Mouse (Mus musculus) heart, adult 18-20 months (tissue): ENCODE results near the gene Ajuba. TPM values are rescaled to one million over a fixed set of nuclear protein-coding genes. Genes with fewer than 3 reads are reported as not detected.

ENCODE experiments used
- DNase-seq, 2 experiments: peaks; one replicate each; pipeline ENCODE4 v3.0.0; 2021 to 2022; ENCODE audit warnings: mixed read lengths in 1 of 2
- total RNA-seq, 2 experiments: library from RNA; stranded (reverse); gene quantifications; 2 replicates each; pipeline ENCODE4 v1.2.3; 2021

The Ajuba gene
- total RNA-seq, 2 experiments from 2014 or later: 3.7 to 3.9 TPM

DNA sequence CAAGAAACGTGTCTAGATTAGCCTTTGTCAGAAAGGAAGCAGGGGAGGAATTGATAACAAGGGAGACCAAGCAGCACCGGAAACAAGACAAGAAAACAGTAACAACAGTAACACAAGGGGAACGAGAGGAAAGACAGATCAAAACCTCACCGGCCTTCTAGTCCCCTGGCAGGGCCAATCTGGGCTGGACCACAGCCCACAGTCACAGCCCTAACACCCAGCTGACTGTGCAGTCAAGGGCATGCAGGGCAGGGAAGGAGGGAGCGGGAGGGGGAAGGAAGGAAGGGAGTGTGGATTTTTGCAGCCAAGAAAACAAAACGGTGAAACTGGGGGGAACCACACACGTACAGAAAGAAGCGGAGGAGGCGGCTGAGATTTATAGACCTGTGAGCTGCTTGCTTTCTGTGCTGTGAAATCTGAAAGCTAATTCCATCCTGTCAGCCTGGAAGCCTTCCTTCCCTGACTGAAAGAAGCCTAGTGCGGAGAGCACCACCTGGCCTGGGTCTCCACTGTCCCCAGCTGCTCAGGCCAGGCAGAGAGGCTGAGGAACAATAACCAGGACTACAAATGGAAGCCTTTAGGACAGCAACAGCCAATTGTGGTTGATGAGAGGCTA is 15.1 kb upstream of the Ajuba start:
- DNase-seq: peak; percentile 65 to 76

DNA sequence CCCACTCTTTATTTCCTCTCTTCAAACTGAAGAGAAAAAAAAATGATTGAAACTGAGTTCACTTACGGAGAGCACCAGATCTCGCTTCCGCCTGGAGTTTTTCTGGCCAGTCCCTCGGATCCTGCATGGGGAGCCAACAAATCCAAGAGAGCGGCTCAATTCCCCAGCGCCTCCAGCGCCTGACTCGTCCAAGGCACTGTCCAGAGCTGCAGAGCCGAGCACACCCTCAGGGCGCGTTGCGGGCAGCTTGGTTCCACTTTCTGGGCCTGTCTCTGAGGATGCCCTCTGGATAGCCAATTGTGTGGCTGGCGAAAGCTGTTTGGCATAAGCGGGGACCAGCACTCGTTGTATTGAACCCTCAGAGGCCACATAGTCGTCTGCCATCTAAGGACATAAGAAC is 13.7 kb upstream of the Ajuba start:
- no peak for DNase-seq

DNA sequence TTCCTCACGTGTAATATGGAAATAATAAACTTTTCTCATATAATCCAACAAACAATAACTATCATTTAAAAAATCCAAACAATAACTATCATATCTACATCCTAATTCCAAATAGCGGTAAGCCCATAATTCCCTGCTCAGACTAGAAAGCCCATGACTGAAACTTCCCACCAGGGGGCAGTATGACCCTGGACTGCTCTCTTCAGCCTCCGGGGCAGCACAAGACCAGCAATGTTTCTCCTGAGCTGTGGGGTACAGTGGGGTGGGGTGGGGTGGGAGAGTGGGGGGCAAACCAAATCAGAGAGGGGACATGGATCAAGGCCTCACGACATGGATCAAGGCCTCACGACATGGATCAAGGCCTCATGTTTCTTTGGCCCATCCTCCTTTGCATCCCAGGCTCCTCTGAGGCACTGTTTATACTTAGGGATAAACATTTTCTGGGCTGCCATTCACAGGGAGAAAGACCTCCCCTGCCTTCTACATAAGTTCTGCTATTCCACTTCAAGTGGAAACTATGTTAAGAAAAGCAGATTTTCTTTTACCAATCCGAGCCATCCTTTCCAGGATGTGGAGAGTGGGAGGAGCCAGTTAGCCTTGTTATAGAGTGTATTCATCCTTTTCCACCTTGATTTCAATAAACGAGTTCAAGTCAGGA is 6.5 kb upstream of the Ajuba start:
- peak; percentile 65 to 80 for DNase-seq

DNA sequence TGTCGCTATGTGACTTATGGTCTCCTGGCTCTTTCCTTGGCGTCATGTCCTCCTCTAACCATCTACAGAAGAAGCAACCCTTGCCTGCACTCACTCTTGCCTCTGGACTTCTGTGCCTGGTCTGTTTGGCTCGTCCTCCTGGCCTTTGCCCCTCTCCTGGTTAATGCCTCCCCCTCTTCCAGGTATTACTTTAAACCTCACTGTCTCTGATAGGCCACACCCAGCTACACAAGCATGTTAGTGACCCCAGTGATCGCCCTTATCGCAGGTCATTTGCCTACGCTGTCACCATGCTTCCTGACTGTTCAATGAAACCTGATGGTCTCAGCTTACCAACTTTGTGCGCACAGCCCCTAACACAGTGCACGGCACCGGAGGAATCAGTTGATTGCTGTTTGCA is 5.2 kb upstream of the Ajuba start:
- no peak for DNase-seq

DNA sequence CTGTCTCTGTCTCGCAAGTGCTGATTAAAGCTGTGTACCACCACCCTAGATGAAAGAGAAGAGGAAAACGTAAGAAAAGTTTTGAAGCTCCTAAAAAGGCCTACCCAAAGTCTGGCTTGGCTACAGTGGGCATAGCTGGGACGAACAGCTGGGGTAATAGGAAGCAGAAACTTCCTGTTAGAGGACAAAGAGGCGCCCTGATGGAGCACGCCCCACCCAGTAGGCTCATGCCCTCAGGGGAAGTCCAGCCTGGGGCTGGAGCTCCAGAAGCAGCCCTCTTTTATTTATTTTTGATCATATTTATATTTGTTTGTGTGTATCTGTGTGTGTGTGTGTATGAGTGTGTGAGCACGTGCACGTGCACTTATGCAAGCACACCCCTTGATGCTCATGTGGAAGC is 2.3 kb upstream of the Ajuba start:
- peak in 1 of 2 experiments; percentile 48 for DNase-seq

DNA sequence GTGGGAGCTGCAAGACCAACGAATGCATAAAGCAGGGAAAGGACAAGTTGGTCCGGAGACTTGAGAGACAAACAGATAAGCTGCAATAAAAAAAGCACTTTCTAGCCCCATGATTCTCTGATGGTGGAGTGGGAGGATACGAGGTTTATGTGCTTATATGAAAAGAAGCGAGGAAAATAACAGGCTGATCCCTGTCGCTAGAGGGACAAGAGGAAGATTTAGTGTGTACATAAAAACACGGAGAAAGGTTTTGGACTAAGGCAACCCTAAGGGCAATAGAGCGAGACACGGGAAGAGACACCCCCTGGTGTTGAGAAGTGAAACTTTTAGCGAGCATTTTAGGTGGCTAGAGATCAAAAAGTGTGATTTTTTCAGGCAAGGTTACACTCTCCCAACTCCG is 705 bp upstream of the Ajuba start:
- peak in 1 of 2 experiments; percentile 60 for DNase-seq

DNA sequence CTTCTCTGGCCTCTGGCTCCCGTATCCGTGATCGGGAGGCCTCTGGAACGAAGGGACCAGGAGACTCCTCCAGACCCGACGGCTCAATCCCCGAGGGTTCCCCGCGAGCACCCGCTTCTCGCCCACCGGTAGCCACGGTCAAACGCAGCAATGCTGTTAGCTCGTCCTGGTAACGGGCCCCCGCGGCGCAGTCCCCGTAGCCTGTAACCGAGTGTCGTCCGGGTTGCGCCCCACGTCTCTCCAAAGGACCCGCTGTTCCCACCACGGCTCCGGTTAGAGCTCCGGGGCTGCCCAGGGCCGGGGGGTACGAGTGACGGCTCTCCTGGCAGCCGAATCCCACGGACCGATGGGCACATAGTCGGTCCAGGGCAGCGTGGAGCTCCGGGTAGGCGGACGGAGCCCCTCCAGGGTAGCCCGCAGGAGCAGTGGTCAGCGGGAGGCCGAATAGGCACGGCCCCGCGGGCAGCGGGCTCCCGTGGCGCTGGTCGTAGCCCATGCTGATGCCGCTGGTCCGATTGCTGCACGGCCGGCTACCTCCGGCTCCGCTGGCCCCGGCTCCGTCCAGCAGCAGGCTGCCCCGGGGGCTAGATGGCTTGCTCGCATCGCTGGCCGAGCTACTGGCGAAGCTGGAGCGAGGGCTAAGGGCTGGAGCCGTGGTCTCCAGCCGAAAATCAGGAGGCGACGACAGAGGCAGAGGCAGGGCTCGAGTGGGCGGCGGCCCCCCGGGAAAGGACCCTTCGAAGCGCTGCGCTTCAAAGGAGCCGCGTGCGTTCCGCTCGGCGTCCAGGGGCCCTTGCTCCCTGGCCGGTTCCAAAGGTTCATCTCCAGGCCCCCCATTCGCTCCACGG is 893 bp downstream of the Ajuba start:
- DNase-seq: peak in 1 of 2 experiments; percentile 53

DNA sequence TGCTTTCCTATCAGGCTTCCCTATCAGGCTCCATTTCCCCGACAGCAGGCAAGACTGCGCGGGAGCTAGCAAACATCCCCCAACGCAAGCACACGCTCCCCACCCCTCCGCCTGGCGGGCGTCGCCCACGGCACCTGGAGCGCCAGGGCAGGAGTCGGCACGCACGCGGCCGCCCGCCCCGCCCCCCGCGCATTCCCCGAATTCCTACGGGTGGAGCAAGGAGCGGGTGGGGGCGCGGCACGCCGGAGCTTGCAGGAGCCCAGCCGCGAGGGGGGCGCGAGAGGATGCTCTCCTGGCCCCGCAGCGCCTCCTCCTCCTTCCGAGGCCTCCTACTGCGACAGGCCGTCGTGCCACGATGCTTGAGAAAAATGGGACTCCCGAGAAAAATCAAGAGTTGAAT is 1.7 kb downstream of the Ajuba start:
- peak; percentile 69 to 74 for DNase-seq

DNA sequence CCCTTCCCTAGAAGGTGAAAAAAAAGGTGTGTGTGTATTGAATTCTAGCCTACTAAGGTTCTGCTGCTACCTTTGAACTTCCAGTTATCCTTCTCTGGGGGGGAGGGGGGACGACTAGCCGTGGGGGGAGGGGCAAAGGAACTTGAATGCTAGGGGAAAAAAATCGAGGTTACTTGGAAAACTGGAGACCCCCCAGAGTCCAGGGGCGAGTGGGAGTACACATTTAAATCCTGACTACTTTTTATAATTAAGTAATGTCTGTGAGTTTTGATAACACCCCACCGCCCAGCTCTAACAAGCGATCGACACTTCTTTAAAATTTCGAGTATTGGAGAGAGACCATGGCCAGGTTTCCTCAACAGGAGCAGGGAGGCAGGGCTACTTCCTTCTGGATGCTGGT is 2.3 kb downstream of the Ajuba start:
- DNase-seq: no peak

DNA sequence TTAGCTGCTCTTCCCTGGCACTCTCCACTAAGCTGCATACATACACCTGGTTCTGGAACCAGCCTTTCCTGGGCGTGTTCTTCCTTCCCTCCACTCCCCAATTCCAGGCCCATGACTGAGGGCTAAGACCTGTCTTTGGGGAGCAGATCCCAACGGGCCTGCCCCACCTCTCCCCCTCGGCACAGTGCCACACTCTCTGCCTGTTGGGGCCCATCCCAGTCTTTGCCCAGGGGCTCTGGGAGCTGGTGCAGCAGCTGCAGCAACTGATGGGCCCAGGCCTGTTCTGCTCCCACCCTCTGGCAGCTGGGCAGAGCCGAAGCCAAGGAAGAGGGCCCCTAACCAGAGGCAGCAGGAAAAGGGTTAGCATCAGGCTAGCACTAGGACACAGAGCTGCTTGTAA is 3.1 kb downstream of the Ajuba start:
- no peak for DNase-seq

DNA sequence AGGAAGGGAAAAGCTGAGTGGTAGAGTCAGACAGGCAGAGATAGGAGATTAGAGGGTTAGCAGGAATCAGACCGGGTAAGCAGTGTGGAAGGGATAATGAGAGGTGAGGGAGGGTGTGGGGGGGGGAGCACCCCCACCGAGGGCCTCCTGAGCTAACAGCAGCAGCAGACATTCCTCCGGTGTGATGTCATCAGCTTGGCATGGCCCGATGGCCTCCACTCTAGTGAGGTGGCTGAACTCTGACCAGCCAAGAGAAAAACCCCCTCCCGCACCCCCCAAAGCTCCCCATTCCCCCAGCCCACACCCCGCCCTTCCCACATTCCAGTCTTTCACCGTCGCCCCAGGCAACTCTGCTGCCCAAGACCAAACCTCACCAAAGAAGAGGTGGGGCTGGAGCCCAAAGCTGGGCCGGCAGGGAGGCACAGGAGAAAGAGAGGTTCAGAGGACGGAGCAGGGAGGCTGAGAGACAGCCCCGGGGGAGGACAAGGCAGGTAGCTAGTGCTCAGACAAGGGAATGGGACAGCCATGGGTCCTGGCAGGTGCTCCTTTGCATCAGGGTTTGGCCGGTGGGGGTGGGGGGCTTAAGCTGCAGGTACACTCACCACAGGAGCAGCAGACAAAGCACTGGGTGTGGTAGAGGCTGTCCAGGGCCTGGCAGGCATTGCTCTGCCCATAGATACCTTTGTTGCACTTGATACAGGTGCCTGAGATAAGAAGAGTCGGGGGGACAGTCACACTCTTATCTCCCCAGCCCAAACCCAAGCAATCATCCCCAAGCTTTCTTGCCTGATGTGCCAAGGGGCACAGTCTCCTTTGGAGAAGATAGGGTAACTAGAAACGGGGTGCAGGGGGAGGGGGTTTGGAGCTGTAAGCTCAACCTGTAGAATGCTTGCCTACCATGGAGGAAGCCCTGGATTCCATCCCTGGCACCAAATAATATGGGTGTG is 4.3 kb downstream of the Ajuba start:
- DNase-seq: peak in 1 of 2 experiments; percentile 54

DNA sequence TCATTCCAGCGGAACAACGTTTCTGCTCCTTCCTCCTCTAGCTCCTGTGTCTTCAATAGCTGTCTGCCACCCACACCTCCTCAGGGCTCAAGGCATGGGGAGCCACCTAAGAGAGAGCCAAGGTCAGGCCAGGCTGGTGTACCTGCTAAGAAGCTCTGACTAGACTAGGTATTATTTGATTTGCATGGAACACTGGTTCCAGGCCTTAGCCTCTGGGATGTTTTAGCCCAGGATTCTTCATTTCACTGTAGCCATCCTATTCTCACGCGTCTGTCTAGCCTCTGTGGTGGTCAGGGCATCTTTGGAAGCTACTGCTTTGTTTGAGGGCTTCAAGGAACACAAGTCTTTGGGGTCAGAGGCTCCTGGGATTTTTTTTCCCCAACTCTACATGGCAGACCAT is 5.2 kb downstream of the Ajuba start:
- no peak for DNase-seq

DNA sequence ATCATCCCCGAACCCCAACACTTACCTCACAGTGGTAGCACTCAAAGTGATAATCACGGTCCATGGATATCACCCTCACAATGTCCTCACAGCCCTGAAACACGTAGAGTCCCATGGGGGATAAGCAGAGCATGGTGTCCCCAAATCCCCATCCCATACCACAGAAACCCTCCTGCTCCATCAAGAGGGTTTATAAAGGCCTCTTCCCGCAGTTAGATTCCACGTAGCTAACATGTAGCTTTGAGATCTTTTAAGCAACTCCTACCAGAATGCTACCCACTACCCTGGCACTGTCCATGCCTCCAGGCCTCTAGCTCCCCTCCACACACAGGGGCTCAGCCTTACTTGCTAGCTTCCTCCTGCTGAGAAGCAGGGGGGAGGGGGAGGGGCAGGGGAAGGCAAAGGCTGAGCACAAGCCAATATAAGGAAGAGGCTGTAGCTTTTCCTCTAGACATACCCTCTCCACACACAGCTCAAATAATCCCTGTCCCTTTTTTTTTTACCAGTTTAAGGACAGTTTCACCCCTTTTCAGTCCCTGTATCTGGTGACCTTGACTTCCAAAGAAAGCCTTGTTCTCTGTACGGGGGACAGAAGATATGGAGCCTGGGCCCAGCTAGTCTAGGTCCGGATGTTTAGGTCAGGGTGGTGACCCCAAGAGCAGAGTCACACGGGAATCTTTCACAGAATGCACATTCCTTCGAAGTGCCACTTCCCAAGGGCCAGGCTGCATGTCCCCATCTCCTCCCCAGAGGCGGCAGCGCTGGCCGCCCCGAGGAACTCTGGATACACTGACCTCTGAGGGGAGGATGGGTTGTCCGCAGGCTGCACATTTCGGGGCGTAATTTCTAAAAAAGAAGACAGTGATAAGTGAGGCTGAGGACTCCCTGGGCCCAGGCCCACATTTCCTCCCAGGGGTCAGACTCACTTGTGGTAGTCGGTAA is 7.6 kb downstream of the Ajuba start:
- DNase-seq: peak in 1 of 2 experiments; percentile 54

DNA sequence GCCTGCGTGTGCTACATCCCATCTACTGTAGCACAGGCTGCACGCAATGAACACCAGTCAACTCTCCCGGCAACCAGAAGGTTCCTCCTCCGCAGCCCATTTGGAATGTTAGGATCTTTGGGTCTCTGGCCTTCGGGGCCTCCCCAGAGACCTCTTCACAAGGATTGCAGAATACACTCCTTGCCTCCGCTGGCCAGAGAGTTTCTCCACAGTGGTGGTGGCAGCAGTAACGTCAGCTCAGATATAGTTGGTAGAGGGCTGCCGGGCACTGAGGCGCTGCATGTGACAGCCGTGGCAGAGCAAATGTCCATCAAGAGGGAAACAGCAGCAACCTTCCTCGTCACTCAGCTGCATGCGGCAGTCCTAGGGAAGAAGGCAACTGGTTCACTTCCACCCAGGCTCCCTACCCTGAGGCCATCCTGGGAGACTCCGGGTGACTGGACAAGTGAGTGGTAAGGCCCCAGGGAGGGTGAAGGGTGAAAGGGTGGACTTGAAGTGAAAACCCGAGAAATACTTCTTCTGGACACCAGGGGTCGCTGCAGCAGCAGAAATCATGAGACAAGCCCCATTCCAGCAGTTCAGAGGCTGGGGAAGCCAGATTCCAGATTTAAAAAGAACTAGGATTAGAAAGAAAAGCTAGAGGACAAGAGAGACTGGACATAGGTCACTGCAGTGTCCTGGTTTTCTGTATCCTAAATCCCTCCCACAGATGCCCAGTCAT is 8.5 kb downstream of the Ajuba start:
- DNase-seq: peak; percentile 79 to 89

DNA sequence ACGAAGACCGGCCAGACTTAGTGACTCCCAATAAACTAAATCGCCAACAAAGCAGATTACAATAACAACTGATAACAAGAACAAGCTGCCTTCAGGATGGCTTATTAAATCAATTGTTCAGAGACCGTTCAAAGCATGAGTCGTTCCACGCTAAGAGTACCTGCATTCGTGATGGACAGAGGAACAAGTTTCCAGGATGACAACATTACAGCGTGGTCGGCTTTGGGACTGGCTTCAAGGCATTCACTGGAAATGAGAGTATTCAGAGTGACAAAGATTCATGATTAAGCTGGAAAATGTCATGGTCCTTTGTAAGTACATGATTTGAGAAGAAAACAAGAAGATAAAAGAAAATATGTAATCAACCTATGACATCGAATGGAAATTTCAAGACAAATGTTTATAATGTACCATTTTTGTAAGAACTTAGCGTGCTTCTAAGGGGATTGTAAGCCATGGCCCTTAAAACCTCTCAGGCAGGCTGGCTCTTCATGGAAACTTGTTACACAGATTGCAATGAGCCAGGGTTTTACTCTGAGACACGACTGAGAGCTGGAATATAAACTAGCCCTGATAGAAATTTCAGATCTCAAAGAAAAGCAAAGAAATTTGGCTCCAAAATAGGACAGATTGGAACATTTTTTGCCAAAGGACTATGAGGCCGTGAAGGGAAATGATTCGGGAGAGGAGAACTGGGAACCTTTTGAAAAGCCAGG is 16.7 kb downstream of the Ajuba start:
- DNase-seq: no peak

DNA sequence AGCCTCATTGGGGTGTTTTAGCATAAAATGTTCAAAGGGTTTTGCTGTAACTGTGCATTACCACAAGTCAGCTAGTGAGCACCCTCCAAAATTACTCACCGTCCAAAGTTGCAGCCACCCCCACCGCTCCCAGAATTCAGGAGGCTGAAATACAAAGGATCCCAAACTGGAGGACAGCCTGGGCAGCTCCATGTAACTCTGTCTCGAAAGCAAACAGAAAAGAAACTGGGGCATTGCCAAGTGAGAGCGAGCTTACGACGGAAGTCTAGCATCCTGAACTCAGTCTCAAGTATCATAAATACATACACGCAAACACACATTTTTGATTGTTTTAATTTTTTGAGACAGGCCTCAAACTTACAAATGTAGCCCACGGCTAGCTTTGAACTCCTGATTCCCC is 20.0 kb downstream of the Ajuba start:
- no peak for DNase-seq

DNA sequence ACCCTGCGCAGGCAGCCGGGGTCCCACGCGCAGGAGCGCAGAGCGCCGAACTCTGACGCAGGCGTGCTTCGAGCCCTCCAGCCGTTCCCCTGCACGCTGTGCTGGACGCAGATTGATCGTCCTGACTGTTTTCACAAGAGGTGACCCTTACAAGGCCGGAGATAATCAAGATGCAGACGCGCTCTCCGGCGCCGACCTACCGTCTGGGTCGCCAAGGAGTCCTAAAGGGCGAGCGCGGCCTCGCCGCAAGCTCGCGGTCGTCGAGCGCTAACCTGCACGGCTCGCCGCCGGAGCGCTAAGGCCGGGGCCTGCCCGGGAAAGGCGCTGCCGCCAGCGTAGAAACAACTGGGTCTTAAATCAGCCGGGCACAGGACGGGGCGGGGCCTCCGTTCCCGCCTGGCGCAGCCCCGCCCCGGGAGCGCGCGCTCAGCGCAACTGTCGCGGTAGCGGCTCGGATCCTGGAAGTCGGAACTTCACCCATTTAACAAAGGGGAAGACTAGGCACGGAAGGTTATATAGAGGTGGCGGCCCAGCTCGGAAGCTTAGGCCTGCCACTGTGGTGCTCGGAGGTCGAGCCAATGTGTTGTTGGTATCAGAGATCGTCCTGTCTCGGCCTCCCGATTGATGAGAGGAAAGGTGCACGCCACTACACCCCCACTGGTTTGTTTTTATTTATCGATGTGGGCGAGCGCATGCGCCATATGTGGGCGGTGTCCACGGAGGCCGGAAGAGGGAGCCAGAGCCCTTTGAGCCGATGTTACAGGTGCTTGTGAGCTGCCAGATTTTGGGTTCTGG is 23.2 kb downstream of the Ajuba start, which contains the start of gene Haus4:
Gene Haus4 (minus strand): TSS at position 642 of the 795 bp plus-strand sequence.
- peak; percentile 86 to 89 for DNase-seq

DNA sequence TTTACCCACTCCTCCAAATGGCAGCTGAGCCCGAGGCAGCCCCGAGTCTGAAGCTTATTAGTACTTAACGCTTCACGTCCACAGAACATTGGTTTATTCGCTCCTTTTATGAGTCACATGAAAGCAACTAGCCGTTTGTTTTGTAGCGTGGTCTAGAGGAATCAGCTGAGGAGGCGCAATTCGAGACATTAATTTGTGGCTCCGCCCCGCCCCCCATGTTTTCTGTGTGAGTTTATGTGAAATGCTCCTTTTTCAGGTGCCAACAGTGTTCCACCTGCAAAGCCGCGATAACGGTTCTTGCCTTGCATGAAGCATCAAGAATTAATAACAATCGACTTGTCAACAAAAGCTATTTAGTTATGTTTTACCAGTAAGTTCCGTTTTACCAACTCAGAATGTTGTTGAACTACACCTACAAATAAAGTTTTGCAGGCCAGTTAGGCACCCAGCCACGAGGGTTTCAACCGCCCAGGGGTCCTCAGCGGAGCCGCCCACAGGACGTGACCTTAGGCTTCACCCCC is 23.8 kb downstream of the Ajuba start:
- DNase-seq: no peak
